Mouse (Mus musculus) hindbrain, embryonic 15.5 days (tissue): ENCODE measurements around the gene Epb41l5. TPM values are rescaled to one million over a fixed set of nuclear protein-coding genes. Genes with fewer than 3 reads are reported as not detected.

Experiments
- ATAC-seq: fragments of 200-750 bp; cut with Nextera tagmentation; 2 replicates; pipeline ENCODE4 v1.8.0; 2017; ENCODE audit warnings: low read depth, moderate number of reproducible peaks, moderate TSS enrichment; ENCODE audit not compliant: low FRiP score
- H3K27ac ChIP-seq: fragments of 300-500 bp; sonication (generic); replicated peaks from 2 replicates; pipeline ENCODE4 v1.5.1; 2015; ENCODE audit warnings: mild to moderate bottlenecking, inconsistent platforms
- H3K27me3 ChIP-seq: fragments of 300-500 bp; sonication (generic); 2 replicates; pipeline ENCODE4 v1.6.1; 2015; ENCODE audit warnings: control low read depth, inconsistent platforms
- H3K36me3 ChIP-seq: fragments of 300-500 bp; sonication (generic); 2 replicates; pipeline ENCODE4 v1.6.1; 2015; ENCODE audit warnings: control low read depth, inconsistent platforms
- H3K4me1 ChIP-seq: fragments of 300-500 bp; sonication (generic); replicated peaks from 2 replicates; pipeline ENCODE4 v1.6.1; 2015; ENCODE audit warnings: control low read depth, inconsistent platforms
- H3K4me2 ChIP-seq: fragments of 300-500 bp; sonication (generic); 2 replicates; pipeline ENCODE4 v1.6.1; 2015; ENCODE audit warnings: moderate library complexity, mild to moderate bottlenecking, inconsistent platforms
- H3K4me3 ChIP-seq: fragments of 300-500 bp; sonication (generic); 2 replicates; pipeline ENCODE4 v1.5.1; 2015; ENCODE audit warnings: mild to moderate bottlenecking, inconsistent platforms
- H3K9ac ChIP-seq: fragments of 300-500 bp; sonication (generic); 2 replicates; pipeline ENCODE4 v1.6.1; 2015; ENCODE audit warnings: inconsistent platforms
- H3K9me3 ChIP-seq: fragments of 300-500 bp; sonication (generic); 2 replicates; pipeline ENCODE4 v1.6.1; 2016; ENCODE audit warnings: control low read depth, inconsistent platforms
- WGBS: fragments of 180-500 bp; shearing (Covaris S2); methylation state at CpG from one replicate; pipeline ENCODE4 v1.1.7; 2015; 5-methylcytosine and 5-hydroxymethylcytosine counted together
- polyA plus RNA-seq: library from polyadenylated mRNA; unstranded; fragments of >200 nt; fragmentation: Nextera tagmentation; extraction: Ambion mirVana; gene quantifications from 2 replicates; pipeline ENCODE4 v1.2.1, GENCODE M21; 2015

The Epb41l5 gene
- polyA plus RNA-seq, 1 experiment from 2014 or later = 20.6 TPM

DNA sequence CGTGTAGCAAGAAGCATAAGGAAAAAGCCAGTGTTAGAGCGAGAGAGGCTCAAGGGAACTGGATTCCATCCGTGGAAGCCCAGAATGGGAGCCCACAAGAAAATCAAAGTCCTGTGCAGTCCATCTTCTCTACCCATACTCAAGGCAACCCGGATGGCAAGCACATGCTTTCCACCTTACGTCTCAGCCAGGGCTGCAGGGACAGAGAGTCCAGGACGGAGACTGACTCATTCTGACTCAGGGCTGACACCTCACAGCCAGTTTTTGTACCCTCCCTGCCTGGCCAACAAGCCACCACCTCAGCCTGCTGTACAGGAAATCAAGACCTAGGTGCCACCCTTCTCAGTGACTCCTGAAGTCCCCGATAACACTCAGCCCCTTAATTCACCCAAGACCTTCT, 139.3 kb downstream of the Epb41l5 start:
- no peak overlapping the region for H3K4me3 ChIP-seq
- H3K9ac ChIP-seq = no peak overlapping the region
- H3K4me2 ChIP-seq = no peak overlapping the region
- H3K27ac ChIP-seq = no peak overlapping the region
- peaks cover 16% of the 10 kb centered on the region for H3K4me1 ChIP-seq
- H3K36me3 ChIP-seq = no peaks in the 10 kb centered on the region
- WGBS = 90% methylated on average over 7 of the region's 7 CpGs
- H3K9me3 ChIP-seq = no peaks in the 10 kb centered on the region
- peaks cover 3% of the 10 kb centered on the region; the same call in 1 of the 2 replicates for H3K27me3 ChIP-seq
- ATAC-seq = no peak

DNA sequence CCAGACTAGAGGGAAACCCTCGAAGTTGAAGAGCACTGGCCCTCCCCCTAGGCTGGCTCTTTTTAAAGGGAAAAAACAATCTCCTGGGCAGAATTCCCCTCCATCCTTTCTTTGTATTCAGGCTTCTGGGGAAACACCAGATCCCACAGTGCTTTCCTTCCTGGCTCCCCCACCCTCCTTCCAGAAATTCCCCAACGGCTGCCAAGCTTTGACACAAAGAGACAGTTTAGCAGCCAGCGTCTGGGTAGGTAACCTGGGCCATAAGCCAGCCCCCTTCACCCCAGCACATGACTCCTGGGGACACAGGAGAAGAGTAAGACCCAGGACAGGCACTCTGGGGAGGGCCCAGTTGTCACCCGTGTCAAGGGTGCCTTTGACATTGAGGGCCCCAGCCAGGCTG, 140.3 kb downstream of the Epb41l5 start:
- Histone ChIP-seq H3K27ac (0 out of 2 replicates have a peak overlapping the region, but pooled peaks have one; percentile 11), H3K27me3 (peaks cover 3% of the 10 kb centered on the region; the same call in 1 of the 2 replicates), H3K4me3 (no peak overlapping the region), H3K36me3 (no peaks in the 10 kb centered on the region), H3K9ac (no peak overlapping the region), H3K4me2 (no peak overlapping the region), H3K9me3 (no peaks in the 10 kb centered on the region), H3K4me1 (peaks cover 20% of the 10 kb centered on the region)
- 44% methylated on average over 4 of the region's 4 CpGs for WGBS
- ATAC-seq = no peak

GRCm38 (mm10) chr1:119505951-119506350, 142.8 kb downstream of the Epb41l5 start:
- peaks cover 32% of the 10 kb centered on the region for H3K4me1 ChIP-seq
- H3K4me3 ChIP-seq = no peak overlapping the region
- H3K36me3 ChIP-seq = no peaks in the 10 kb centered on the region
- H3K27me3 ChIP-seq = peaks cover 3% of the 10 kb centered on the region; the same call in 1 of the 2 replicates
- no peak overlapping the region for H3K4me2 ChIP-seq
- H3K9me3 ChIP-seq = no peaks in the 10 kb centered on the region
- H3K27ac ChIP-seq = no peak overlapping the region
- WGBS = 97% methylated on average over 3 of the region's 3 CpGs
- H3K9ac ChIP-seq = no peak overlapping the region
- ATAC-seq = no peak

- peaks cover 32% of the 10 kb centered on the region for H3K4me1 ChIP-seq
- under 1% methylated on average over 57 of the region's 57 CpGs for WGBS
- ATAC-seq = peak; percentile 98
- H3K27me3 ChIP-seq = peaks cover 3% of the 10 kb centered on the region; the same call in 1 of the 2 replicates
- H3K4me2 ChIP-seq = peak within 1 kb of the TSS; percentile 66
- H3K9me3 ChIP-seq = no peaks in the 10 kb centered on the region
- no peaks in the 10 kb centered on the region for H3K36me3 ChIP-seq
- H3K27ac ChIP-seq = peak within 1 kb of the TSS; percentile 58
- H3K4me3 ChIP-seq = peak within 1 kb of the TSS; percentile 73
- peak within 1 kb of the TSS; percentile 68 for H3K9ac ChIP-seq
Measured at GRCm38 (mm10) chr1:119504260-119505062, 144.3 kb downstream of the Epb41l5 start, which contains the start of gene Ralb. TSS of gene Ralb (minus strand) at chr1:119504794.

DNA sequence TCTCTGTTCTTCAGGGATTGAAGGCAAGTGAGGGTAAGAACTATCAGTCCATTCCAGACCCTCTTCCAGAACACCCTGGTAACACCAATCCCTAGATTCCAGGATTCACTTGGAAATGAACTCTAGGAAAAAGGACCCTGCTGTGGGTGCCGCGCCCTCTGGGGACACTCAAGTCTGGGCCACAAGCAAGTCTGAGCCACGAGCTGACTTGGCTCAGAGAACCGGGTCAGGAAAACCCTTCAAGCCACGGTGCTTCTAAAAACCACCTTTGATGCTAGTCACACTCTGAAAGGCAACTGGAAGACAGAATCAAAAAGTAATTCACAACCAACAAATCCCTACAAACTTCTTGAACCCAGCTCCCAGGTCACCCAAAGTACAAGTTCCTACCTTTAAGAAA, 145.0 kb downstream of the Epb41l5 start:
- peak overlapping the region; percentile 73 for H3K4me3 ChIP-seq
- 21% methylated on average over 5 of the region's 5 CpGs for WGBS
- H3K9ac ChIP-seq = peak overlapping the region; percentile 68
- peaks cover 3% of the 10 kb centered on the region; the same call in 1 of the 2 replicates for H3K27me3 ChIP-seq
- no peak overlapping the region for H3K27ac ChIP-seq
- no peaks in the 10 kb centered on the region for H3K9me3 ChIP-seq
- no peaks in the 10 kb centered on the region for H3K36me3 ChIP-seq
- peak overlapping the region; percentile 66 for H3K4me2 ChIP-seq
- no peak for ATAC-seq
- peaks cover 32% of the 10 kb centered on the region for H3K4me1 ChIP-seq

DNA sequence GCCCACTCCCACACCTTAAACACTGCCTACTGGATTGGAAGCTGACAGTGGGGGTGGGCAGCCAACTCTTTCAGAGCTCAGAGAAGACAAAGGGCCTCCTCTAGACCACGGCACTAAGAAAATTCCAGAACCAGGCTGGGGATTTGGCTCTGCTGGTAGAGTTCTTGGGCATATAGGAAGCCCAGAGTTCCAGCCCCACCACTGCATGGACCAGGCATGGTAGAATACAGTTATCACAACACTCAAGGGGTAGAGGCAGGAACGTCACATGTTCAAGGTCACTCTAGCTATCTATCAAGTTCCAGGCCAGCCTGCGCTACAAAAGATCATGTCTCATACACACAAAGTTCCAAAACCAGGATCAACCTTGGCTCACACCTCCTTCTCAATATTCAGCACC, 145.6 kb downstream of the Epb41l5 start:
- Histone ChIP-seq H3K9me3 (no peaks in the 10 kb centered on the region), H3K4me2 (peak overlapping the region; percentile 66), H3K4me1 (peaks cover 26% of the 10 kb centered on the region), H3K27ac (no peak overlapping the region), H3K36me3 (no peaks in the 10 kb centered on the region), H3K27me3 (peaks cover 3% of the 10 kb centered on the region; the same call in 1 of the 2 replicates), H3K9ac (no peak overlapping the region), H3K4me3 (peak overlapping the region; percentile 73)
- ATAC-seq = no peak
- WGBS = 78% methylated on average over 3 of the region's 3 CpGs

GRCm38 (mm10) chr1:119502729-119503128, 146.1 kb downstream of the Epb41l5 start:
- no peaks in the 10 kb centered on the region for H3K9me3 ChIP-seq
- peak overlapping the region; percentile 73 for H3K4me3 ChIP-seq
- no peak overlapping the region for H3K27ac ChIP-seq
- peak overlapping the region; percentile 66 for H3K4me2 ChIP-seq
- no peak for ATAC-seq
- 89% methylated on average over 11 of the region's 11 CpGs for whole genome bisulfite sequencing
- H3K27me3 ChIP-seq = peaks cover 3% of the 10 kb centered on the region; the same call in 1 of the 2 replicates
- H3K9ac ChIP-seq = no peak overlapping the region
- H3K36me3 ChIP-seq = no peaks in the 10 kb centered on the region
- H3K4me1 ChIP-seq = peaks cover 26% of the 10 kb centered on the region

DNA sequence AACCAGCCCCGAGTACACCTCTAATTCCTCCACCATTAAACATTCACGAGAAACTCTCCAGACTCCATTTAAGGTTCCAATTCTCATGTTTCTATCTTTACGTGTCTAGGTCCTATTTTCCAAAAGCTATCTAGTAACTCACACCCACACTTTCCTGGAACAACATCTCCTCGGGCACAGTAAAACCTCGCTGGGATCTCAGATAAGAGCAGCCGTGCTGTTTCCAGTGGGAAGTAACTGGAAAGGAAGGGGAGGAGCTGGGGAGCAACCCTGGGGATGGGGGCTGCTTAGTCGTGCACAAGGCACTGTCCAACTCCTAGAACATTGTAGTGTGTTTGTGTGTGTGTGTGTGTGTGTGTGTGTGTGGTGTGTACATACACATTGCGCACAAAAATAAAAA, 146.9 kb downstream of the Epb41l5 start:
- Histone ChIP-seq H3K4me3 (no peak overlapping the region), H3K9me3 (no peaks in the 10 kb centered on the region), H3K9ac (no peak overlapping the region), H3K36me3 (no peaks in the 10 kb centered on the region), H3K4me1 (peaks cover 29% of the 10 kb centered on the region), H3K27me3 (peaks cover 3% of the 10 kb centered on the region; the same call in 1 of the 2 replicates), H3K27ac (no peak overlapping the region), H3K4me2 (no peak overlapping the region)
- ATAC-seq = no peak
- WGBS = 86% methylated on average over 8 of the region's 8 CpGs

GRCm38 (mm10) chr1:119499456-119499855, 149.3 kb downstream of the Epb41l5 start:
- ATAC-seq = no peak
- WGBS = 91% methylated on average over 10 of the region's 10 CpGs
- no peak overlapping the region for H3K27ac ChIP-seq

DNA sequence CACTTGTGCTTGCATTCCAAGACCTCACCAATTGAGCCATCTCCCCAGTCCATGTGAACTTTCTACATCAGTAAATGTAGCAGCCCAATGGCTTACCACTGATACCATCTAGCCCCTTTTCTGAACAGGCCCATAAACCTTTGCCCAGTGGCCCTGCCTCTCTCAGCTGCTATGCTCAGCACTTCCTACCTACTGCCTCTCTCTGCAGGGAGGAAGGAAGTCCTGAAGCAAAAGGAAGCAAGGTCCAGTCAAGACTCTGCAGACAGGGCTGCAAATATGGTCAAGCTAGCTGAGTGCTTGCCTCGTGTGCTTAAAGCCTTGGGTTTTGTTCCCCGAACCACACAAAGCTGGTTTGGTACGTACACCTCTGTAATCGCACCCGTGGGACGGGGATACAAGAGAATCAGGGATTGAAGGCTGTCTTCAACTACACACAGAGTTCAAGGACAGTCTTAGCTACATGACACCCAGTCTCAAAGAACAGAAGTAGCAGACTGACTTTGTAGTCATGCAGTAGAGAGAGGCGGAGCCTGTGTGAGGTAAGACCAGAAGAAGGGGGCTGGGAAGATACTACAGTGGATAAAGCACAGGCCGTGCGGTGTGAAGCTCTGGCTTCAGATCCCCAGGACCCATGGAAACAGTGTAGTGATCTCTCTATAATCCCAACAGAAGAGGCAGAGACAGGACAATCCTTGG, 150.1 kb downstream of the Epb41l5 start:
- no peak for ATAC-seq
- H3K36me3 ChIP-seq = no peaks in the 10 kb centered on the region
- 86% methylated on average over 9 of the region's 9 CpGs for WGBS
- H3K4me3 ChIP-seq = no peak overlapping the region
- H3K9ac ChIP-seq = no peak overlapping the region
- no peak overlapping the region for H3K4me2 ChIP-seq
- H3K4me1 ChIP-seq = peaks cover 21% of the 10 kb centered on the region
- H3K27me3 ChIP-seq = no peaks in the 10 kb centered on the region
- H3K27ac ChIP-seq = no peak overlapping the region
- H3K9me3 ChIP-seq = no peaks in the 10 kb centered on the region

More at GRCm38 (mm10) chr1:119499456-119499855, 149.3 kb downstream of the Epb41l5 start:
- Histone ChIP-seq H3K9me3 (no peaks in the 10 kb centered on the region), H3K4me1 (peaks cover 24% of the 10 kb centered on the region), H3K4me2 (no peak overlapping the region), H3K36me3 (no peaks in the 10 kb centered on the region), H3K27me3 (no peaks in the 10 kb centered on the region), H3K4me3 (no peak overlapping the region), H3K9ac (no peak overlapping the region)

GRCm38 (mm10) chr1:119497346-119498004, 151.3 kb downstream of the Epb41l5 start:
- 75% methylated on average over 5 of the region's 5 CpGs for WGBS
- Histone ChIP-seq H3K9me3 (no peaks in the 10 kb centered on the region), H3K27ac (no peak overlapping the region), H3K4me2 (no peak overlapping the region), H3K9ac (no peak overlapping the region), H3K27me3 (no peaks in the 10 kb centered on the region), H3K36me3 (no peaks in the 10 kb centered on the region), H3K4me1 (peaks cover 13% of the 10 kb centered on the region), H3K4me3 (no peak overlapping the region)
- no peak for ATAC-seq

DNA sequence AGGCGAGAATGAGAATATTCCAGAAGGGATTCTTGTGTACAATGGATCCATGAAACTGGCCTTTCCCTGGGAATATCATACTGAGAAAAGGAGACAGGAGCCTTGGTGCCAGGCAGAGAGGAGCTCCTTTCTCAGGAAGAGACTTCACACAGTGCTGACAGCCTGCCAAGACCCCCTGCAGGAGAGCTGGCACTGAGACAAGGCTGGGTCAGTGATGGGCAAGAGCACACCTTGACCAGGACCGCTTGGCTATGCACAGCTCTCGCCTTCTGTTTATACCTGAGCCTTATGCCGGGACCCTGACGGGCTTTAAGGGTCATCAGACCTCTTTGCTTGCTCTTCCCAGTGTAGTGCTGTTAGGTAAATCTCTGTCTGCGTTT, 153.4 kb downstream of the Epb41l5 start:
- Histone ChIP-seq H3K4me2 (no peak overlapping the region), H3K36me3 (no peaks in the 10 kb centered on the region), H3K9me3 (no peaks in the 10 kb centered on the region), H3K27me3 (no peaks in the 10 kb centered on the region), H3K9ac (no peak overlapping the region), H3K4me1 (peaks cover 18% of the 10 kb centered on the region), H3K27ac (no peak overlapping the region), H3K4me3 (no peak overlapping the region)
- WGBS = 86% methylated on average over 6 of the region's 6 CpGs
- no peak for ATAC-seq
